Mouse (Mus musculus) heart, adult 2 months (tissue): ENCODE measurements at regions not wholly inside any gene's neighbourhood (a gene's known extent, or its start where the extent isn't known, plus 50 kb on each side); places are given as distances from the start of the nearest gene placed in this dataset.

Source experiments
- DNase-seq, 2 experiments: peaks; one replicate each; pipeline ENCODE4 v3.0.0; 2021
- H3K27ac ChIP-seq: fragments of 200-600 bp; 2 replicates; pipeline ENCODE4 v1.8.1; 2022
- H3K27me3 ChIP-seq: fragments of 200-500 bp; 2 replicates; pipeline ENCODE4 v1.6.1; 2012; ENCODE audit warnings: mild to moderate bottlenecking, low read length, inconsistent platforms, mixed read lengths; ENCODE audit not compliant: control insufficient read depth, insufficient read depth
- H3K36me3 ChIP-seq: fragments of 200-500 bp; 2 replicates; pipeline ENCODE4 v1.6.1; 2012; ENCODE audit warnings: low read length, inconsistent platforms; ENCODE audit not compliant: control insufficient read depth, insufficient read depth
- H3K4me1 ChIP-seq: fragments of 200-500 bp; 2 replicates; pipeline ENCODE4 v1.6.1; 2011; ENCODE audit warnings: low read length; ENCODE audit not compliant: control insufficient read depth, insufficient read depth
- H3K4me3 ChIP-seq: fragments of 200-600 bp; 2 replicates; pipeline ENCODE4 v1.8.1; 2022
- H3K79me2 ChIP-seq: fragments of 200-500 bp; replicated peaks from 2 replicates; pipeline ENCODE4 v1.6.1; 2012; ENCODE audit warnings: mild to moderate bottlenecking, inconsistent platforms, low read length, moderate library complexity, mixed read lengths; ENCODE audit not compliant: control insufficient read depth, insufficient read depth
- H3K9ac ChIP-seq: fragments of 200-500 bp; 2 replicates; pipeline ENCODE4 v1.6.1; 2012; ENCODE audit warnings: low read depth, mild to moderate bottlenecking, control low read depth, inconsistent platforms, low read length, mixed read lengths
- CTCF ChIP-seq: fragments of 200-600 bp; IDR thresholded peaks from 2 replicates; pipeline ENCODE4 v1.8.1; 2022; ENCODE audit warnings: antibody characterized with exemption, mild to moderate bottlenecking, moderate library complexity
- EP300 ChIP-seq: fragments of 200-500 bp; IDR thresholded peaks from 2 replicates; pipeline ENCODE4 v1.6.1; 2011; ENCODE audit warnings: low read depth, low read length, control low read depth; ENCODE audit not compliant: insufficient read depth
- POLR2A ChIP-seq: fragments of 200-500 bp; IDR thresholded peaks from 2 replicates; pipeline ENCODE4 v1.6.1; 2011; ENCODE audit warnings: mild to moderate bottlenecking, low read depth, low read length, control low read depth; ENCODE audit not compliant: insufficient read depth
- WGBS: fragments of 180-500 bp; shearing (Covaris S2); methylation state at CpG from one replicate; pipeline ENCODE4 v1.1.7; 2018; 5-methylcytosine and 5-hydroxymethylcytosine counted together
- intact Hi-C: fragments of 180-260 bp; cut with DNase I; formaldehyde crosslinking; loops from one replicate; pipeline ENCODE4 v1.15.1; 2025

DNA sequence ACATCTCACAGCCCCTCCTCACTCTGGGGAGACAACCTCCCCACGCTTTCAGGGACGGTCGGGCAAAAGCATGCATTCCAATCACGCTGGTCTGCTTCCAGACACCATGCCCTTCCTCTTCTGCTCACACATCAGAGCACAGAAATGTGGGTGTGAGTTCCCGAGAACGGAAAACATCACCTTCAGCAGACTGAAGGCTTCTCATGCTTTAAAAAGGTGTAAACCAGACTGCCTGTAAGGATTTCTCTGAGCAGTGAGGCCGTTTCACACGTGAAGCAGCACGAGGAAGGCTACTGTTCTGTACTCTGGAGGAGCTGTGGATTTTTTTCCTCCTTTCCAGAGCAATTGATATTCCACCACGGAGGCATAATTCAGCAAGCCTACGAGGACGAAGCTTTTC is 2218.8 kb upstream of the Lrrc6 start:
- H3K27me3 ChIP-seq: no peaks in the 10 kb centered on the region
- no peak overlapping the region for H3K27ac ChIP-seq
- no peaks in the 10 kb centered on the region for H3K36me3 ChIP-seq
- no peak overlapping the region for H3K9ac ChIP-seq
- intact Hi-C loops: no loop called here
- 68% methylated on average over 12 of the region's 12 CpGs for WGBS
- no peaks in the 10 kb centered on the region for H3K4me1 ChIP-seq
- TF ChIP-seq POLR2A (no peak), EP300 (no peak), CTCF (no peak)
- no peak for DNase-seq
- H3K4me3 ChIP-seq: no peak overlapping the region
- no peaks in the 10 kb centered on the region for H3K79me2 ChIP-seq

DNA sequence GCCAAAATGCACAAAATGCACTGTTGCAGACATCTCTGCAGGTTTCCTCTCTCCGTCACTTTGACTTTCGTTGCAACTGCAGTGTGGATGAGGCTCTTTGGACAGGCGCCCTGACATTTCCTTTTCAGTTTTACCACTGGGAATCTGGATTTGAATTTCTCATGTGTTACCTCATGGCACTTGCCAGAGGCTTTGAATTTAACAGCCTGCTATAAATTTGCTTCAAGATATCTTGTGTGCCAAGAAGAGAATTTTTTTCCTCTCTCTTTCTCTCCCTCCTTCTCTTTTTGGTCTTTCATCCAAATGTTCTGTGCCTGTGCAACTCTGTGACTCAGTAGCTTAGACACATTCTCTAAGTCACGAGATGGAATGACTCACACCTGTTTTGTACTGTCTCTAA is 2213.6 kb upstream of the Lrrc6 start:
- no peaks in the 10 kb centered on the region for H3K79me2 ChIP-seq
- H3K36me3 ChIP-seq: no peaks in the 10 kb centered on the region
- H3K27ac ChIP-seq: no peak overlapping the region
- DNase-seq: no peak
- no peaks in the 10 kb centered on the region for H3K4me1 ChIP-seq
- TF ChIP-seq EP300 (no peak), POLR2A (no peak), CTCF (no peak)
- WGBS: 61% methylated on average over 4 of the region's 4 CpGs
- intact Hi-C loops: no loop called here
- no peak overlapping the region for H3K9ac ChIP-seq
- no peaks in the 10 kb centered on the region for H3K27me3 ChIP-seq
- H3K4me3 ChIP-seq: no peak overlapping the region

DNA sequence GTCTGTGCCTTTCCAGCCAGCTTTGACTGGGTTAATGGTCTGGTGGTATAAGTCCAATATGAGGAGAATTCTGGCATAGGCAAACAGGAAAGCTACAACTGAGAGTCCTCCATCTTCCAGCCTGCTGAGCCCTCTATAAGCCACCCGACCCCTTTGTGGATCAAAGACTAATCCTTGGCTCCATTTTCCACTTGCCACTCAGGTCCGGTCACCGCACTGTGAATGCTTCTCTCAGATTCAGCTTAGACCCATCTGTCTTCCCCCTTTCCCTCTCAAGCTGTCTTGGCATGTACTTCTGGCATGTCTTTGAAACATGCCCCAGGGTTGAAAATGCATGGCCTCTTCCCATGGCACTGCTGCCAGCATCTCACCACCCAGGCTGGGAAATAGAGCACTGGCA is 2206.6 kb upstream of the Lrrc6 start:
- no peak overlapping the region for H3K9ac ChIP-seq
- intact Hi-C loops: no loop called here

DNA sequence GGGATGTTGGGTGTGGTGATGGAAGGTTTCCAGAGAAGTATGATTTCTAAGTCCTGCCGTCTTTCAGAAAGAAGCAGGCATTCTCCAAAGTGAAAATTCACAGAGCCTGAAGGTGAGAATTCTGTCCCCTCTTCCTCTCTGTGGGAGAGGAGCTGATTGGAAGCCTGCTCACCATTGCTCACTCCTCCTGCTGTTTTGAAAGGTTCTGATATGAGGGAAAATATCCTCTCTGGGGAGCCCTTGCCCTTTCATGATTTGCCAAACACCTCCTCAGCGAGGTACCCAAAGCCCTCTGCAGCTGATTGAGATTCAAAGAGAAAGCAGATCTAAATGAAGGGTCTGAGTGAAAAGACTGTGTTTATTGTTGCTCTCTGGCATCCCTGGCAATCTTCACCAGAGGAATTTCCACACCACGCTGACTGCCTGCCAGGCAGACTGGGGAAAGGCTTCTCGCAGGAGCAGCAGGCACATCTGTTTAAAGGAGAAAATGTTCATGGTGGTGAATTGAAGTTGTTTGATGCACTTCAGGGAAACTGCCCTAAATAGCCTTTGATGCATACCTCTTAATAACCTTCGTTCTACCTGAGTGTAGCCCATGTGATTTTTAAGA is 2194.4 kb upstream of the Lrrc6 start:
- intact Hi-C loops: no loop called here
- Histone ChIP-seq H3K79me2 (no peaks in the 10 kb centered on the region), H3K27ac (no peak overlapping the region), H3K9ac (no peak overlapping the region), H3K4me3 (no peak overlapping the region), H3K36me3 (no peaks in the 10 kb centered on the region), H3K4me1 (no peaks in the 10 kb centered on the region), H3K27me3 (no peaks in the 10 kb centered on the region)
- DNase-seq: no peak
- 26% methylated on average over 5 of the region's 5 CpGs for WGBS
- no peak for TF ChIP-seq EP300
- TF ChIP-seq CTCF: no peak
- no peak for TF ChIP-seq POLR2A

More for the DNA sequence above, 2206.6 kb upstream of the Lrrc6 start:
- no peaks in the 10 kb centered on the region for H3K27me3 ChIP-seq
- no peaks in the 10 kb centered on the region; the same call in 1 of the 2 replicates for H3K4me1 ChIP-seq
- DNase-seq: no peak
- no peaks in the 10 kb centered on the region for H3K79me2 ChIP-seq
- no peak overlapping the region for H3K27ac ChIP-seq
- TF ChIP-seq POLR2A (no peak), CTCF (no peak), EP300 (no peak)
- no peak overlapping the region for H3K4me3 ChIP-seq
- H3K36me3 ChIP-seq: no peaks in the 10 kb centered on the region
- WGBS: 80% methylated on average over 3 of the region's 3 CpGs

- TF ChIP-seq CTCF (no peak), POLR2A (no peak), EP300 (no peak)
- no peak for DNase-seq
- no peaks in the 10 kb centered on the region for H3K79me2 ChIP-seq
- no peaks in the 10 kb centered on the region for H3K36me3 ChIP-seq
- H3K4me3 ChIP-seq: no peak overlapping the region
- 66% methylated on average over 1 of the region's 1 CpGs for WGBS
- no peak overlapping the region for H3K27ac ChIP-seq
- intact Hi-C loops: no loop called here
- no peaks in the 10 kb centered on the region for H3K27me3 ChIP-seq
- H3K9ac ChIP-seq: no peak overlapping the region
- no peaks in the 10 kb centered on the region for H3K4me1 ChIP-seq
These were observed 2166.8 kb upstream of the Lrrc6 start for GRCm38 (mm10) chr15:68667462-68667861.

- H3K27ac ChIP-seq: no peak overlapping the region
- TF ChIP-seq EP300 (no peak), POLR2A (no peak), CTCF (no peak)
- H3K4me3 ChIP-seq: no peak overlapping the region
- no peaks in the 10 kb centered on the region for H3K4me1 ChIP-seq
- no peaks in the 10 kb centered on the region for H3K27me3 ChIP-seq
- H3K9ac ChIP-seq: no peak overlapping the region
- intact Hi-C loops: no loop called here
- H3K79me2 ChIP-seq: no peaks in the 10 kb centered on the region
- no peak for DNase-seq
- no peaks in the 10 kb centered on the region for H3K36me3 ChIP-seq
These were observed 2164.6 kb upstream of the Lrrc6 start for GRCm38 (mm10) chr15:68665331-68665730.
